Mouse (Mus musculus) right cerebral cortex, postnatal 36 days (tissue): Measurements from ENCODE around the gene Ston2.
"Not testable (repeated sequence)": the region's sequence is repeated elsewhere in the genome, so short reads cannot be mapped to it uniquely, and the experiment has no call there.

ENCODE experiments used
- DNase-seq, 2 experiments: peaks; one replicate each; pipeline ENCODE4 v3.0.0; 2022; ENCODE audit warnings: low spot score in 2 of 2, mixed read lengths in 1 of 2

Gene Ston2

DNA sequence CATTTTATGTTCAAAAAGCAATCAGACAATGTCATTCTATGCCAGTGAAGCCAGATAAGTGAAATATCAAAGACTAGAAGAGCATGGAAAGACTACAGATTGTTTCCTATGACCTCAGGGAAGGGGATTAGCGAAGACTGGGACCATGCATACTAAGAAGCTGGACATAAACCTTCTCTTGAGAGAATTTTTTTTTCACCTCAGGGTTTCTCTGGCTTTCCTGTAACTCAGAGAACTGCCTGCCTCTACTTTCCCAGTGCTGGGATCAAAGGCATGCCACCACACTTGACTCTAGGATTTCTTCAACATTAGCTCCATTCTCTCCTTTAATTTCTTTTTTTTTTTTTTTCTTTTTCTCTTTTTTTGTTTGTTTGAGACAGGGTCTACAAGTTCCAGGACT lies 197.0 kb downstream of the Ston2 start:
- DNase-seq, result no peak

- no peak for DNase-seq
These were observed 197.5 kb downstream of the Ston2 start for GRCm38 (mm10) chr12:91590716-91591115.

DNA sequence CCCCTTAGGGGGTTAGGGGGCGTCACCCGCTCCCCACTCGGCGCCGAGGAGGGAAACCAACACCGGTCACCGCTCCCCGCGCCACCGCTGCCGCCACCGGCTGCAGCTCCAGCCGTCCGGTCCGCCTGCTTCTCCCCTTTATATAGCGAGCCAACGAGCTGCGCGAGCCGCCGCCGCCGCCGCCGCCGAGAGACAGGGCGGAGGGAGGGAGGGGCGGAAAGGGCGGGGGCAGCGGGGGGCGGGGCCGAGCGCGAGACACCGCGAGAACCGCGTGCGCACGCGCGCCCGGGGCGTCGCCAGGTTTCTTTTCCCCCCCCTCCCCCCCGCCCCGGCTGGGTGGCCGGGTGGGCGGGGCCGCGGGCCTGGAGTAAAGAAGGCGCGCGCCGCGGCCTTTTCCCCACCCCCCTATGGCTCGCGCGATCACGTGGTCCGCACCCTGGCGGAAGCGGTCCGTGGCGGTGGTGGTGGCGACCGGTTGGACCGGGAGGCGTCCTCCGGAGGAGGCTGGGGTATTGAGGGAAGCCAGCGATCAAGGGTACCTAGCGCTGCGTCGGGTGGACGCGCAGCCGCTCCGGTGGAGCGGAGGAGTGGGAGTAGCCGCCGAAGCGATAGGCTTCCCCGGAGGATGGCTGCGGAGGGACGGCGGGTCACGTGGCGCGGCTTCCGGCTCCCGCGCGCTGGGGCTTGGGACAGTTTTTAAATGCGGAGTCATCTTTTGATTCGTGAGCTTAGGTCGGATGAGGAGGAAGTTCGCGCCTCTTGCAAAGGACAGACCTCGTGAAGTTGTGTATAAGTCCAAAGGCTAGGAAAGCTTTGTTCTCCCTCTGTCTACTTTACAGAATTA lies 198.1 kb downstream of the Ston2 start, which contains the start of gene Gtf2a1:
Gene Gtf2a1 (minus strand): TSS at position 641 of the 844 bp plus-strand sequence.
- DNase-seq, result peak; percentile 88 to 89

- DNase-seq, result no peak
These were observed 198.7 kb downstream of the Ston2 start for GRCm38 (mm10) chr12:91589542-91589846.

GRCm38 (mm10) chr12:91588670-91589541 lies 199.3 kb downstream of the Ston2 start:
- DNase-seq, result no peak

DNA sequence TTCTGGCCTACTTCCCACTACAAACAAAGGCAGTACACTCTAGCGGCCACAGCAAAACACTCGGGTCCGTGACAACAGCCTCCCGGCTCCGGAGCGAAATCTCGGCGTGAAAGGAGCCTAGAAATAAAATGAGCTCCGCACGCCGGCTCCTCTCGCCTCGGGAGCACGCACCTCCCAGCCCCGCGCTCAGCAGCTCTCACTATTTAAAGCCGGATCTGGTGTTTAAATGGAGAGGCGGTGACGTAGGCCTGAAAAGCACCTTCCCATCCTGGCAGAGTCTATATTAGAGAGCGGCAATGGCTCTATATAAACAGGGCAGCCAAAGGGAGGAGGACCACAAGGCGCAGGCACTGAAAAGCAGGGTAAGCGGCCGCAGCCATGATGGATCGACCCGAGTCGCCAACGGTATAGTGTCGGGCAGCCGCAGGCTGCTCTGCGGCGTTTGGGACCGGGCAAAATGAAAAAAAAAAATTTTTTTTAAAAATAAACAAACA lies 200.0 kb downstream of the Ston2 start:
- peak; percentile 86 to 92 for DNase-seq

- no peak for DNase-seq
These were observed 200.6 kb downstream of the Ston2 start for GRCm38 (mm10) chr12:91587491-91588033.

GRCm38 (mm10) chr12:91587077-91587476 lies 201.1 kb downstream of the Ston2 start:
- no peak for DNase-seq

DNA sequence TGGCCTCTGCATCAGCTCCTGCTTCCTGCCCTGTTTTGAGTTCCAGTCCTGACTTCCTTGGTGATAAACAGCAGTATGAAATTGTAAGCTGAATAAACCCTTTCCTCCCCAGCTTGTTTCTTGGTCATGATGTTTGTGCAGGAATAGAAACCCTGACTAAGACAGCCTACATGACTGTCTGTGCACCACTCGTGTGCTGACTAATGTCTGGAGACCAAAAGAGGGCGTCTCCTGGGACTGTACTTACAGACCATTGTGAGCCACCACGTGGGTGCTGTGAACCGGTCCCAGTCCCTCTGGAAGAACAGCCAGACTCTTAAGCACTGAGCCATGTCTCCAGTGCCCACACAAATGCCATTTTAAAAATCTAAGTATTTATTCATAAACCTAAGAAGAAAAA lies 202.4 kb downstream of the Ston2 start:
- not testable (repeated sequence) for DNase-seq

- no peak for DNase-seq
These were observed 203.0 kb downstream of the Ston2 start for GRCm38 (mm10) chr12:91585206-91585605.

- DNase-seq, result no peak
These were observed 204.8 kb downstream of the Ston2 start for GRCm38 (mm10) chr12:91583409-91583808.
